Mouse (Mus musculus): ENCODE measurements around the gene Tifab. TPM values are rescaled to one million over a fixed set of nuclear protein-coding genes. Genes with fewer than 3 reads are reported as not detected.

Tifab gene
- polyA plus RNA-seq, 1 experiment: not detected

DNA sequence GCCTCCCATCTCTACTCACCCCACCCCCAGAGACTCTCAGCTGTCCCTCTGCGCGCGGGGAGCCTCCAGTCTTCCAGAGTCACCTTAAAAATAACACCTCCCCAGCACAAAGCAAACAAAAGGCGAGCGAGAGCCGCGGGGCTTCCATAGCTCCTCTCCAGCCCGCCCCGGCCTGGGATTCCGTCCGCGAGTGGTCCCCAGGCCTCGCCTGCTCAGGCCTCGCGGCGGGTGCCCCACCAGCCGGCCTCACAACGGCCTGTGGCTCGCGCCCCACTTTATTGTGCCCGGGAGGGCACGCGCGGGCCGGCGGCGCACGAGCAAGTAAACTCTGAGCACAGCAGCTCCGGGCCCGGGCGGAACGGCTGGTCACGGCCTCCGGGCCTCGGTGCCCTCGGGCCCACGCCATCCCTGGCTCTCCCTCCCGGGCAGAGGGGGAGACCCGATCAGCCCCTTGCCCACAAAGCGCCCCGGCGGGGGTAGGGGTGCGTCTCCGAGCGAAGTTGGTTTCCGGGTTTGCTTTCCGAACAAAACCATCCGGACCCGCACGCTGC lies 44.0 kb downstream of the Tifab start:
- no peak for TF ChIP-seq USF1 (IDR thresholded peaks at IDR 0.05; ENCODE audit: low read depth)
- TF ChIP-seq MYOG (IDR thresholded peaks at IDR 0.05; ENCODE audit: control insufficient read depth, extremely low read depth, insufficient read length): no peak
- no peak for TF ChIP-seq FOSL1 (IDR thresholded peaks at IDR 0.05; ENCODE audit: insufficient read depth, low read length, poor library complexity, severe bottlenecking)
- no peak for TF ChIP-seq CTCF (IDR thresholded peaks at IDR 0.05; ENCODE audit: control insufficient read depth, insufficient read depth, insufficient read length)
- no peak for TF ChIP-seq MYOD1 (IDR thresholded peaks at IDR 0.05; ENCODE audit: control insufficient read depth, insufficient read length, low read depth)
- TF ChIP-seq CEBPB (IDR thresholded peaks at IDR 0.05; ENCODE audit: low read depth): no peak
- no peak for TF ChIP-seq MAX (IDR thresholded peaks at IDR 0.05)
- peaks cover 47% of the 10 kb centered on the region for H3K79me3 ChIP-seq (ENCODE audit: low read depth)
- peaks cover 20% of the 10 kb centered on the region for H3K36me3 ChIP-seq (ENCODE audit: control insufficient read depth, insufficient read depth)
- no peaks in the 10 kb centered on the region for H3K27me3 ChIP-seq (ENCODE audit: control insufficient read depth, insufficient read depth, insufficient read length)
- peak overlapping the region; percentile 83 for H3K4me3 ChIP-seq (ENCODE audit: insufficient read depth, poor library complexity, severe bottlenecking)
- peak overlapping the region; percentile 90 for H3ac ChIP-seq (ENCODE audit: control insufficient read depth, insufficient read length, low read depth)
- H3K79me2 ChIP-seq (ENCODE audit: control insufficient read depth, insufficient read depth): peaks cover 59% of the 10 kb centered on the region

DNA sequence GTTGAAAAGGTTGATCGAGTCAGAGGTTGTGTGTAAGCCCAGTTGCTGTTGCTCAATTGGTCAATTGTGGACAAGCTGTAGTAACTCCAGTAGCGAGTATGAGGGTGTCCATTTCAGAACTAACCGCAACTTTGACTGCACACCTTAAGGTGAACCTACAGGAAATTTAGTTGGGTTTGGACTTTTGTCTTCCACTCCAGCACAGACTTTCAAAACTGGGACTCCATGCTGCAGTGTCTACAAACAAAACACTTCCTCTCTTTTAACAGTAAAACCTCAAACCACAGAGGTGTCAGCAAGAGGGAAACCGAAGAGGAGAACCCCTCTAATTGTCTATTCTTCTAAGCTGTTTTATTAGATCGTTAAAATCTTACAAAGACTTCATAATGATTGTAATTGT lies 44.7 kb downstream of the Tifab start:
- Histone ChIP-seq H3K27me3 (ENCODE audit: control insufficient read depth, insufficient read depth, insufficient read length) (no peaks in the 10 kb centered on the region), H3ac (ENCODE audit: control insufficient read depth, insufficient read length, low read depth) (no peak overlapping the region), H3K79me2 (ENCODE audit: control insufficient read depth, insufficient read depth) (peaks cover 66% of the 10 kb centered on the region), H3K36me3 (ENCODE audit: control insufficient read depth, insufficient read depth) (peaks cover 21% of the 10 kb centered on the region), H3K4me3 (ENCODE audit: insufficient read depth, poor library complexity, severe bottlenecking) (peak overlapping the region; percentile 83), H3K79me3 (ENCODE audit: low read depth) (peaks cover 51% of the 10 kb centered on the region)
- no peak for TF ChIP-seq CTCF (IDR thresholded peaks at IDR 0.05; ENCODE audit: control insufficient read depth, insufficient read depth, insufficient read length)
- TF ChIP-seq CEBPB (IDR thresholded peaks at IDR 0.05; ENCODE audit: low read depth): no peak
- no peak for TF ChIP-seq USF1 (IDR thresholded peaks at IDR 0.05; ENCODE audit: low read depth)
- TF ChIP-seq FOSL1 (IDR thresholded peaks at IDR 0.05; ENCODE audit: insufficient read depth, low read length, poor library complexity, severe bottlenecking): no peak
- TF ChIP-seq MYOD1 (IDR thresholded peaks at IDR 0.05; ENCODE audit: control insufficient read depth, insufficient read length, low read depth): no peak
- no peak for TF ChIP-seq MYOG (IDR thresholded peaks at IDR 0.05; ENCODE audit: control insufficient read depth, extremely low read depth, insufficient read length)
- TF ChIP-seq MAX (IDR thresholded peaks at IDR 0.05): no peak

DNA sequence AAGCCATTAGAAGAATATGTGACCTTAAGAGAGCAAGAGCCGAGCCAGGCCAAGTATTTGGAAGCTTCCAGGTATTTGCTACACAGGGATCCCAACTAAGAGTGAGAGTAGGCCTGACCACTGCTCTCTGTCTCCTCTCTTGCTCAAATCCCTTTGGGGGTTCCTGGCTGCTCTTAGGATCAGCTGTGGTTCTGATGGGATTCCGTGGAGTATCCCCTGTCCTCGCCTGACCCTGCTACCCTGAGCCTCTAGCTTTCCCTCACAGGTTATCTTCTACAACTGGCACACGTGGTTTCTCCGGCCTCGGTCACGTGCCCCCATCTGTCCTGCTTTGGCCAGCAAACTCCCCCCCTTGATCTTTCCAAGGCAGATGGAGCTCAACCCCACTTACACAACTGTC lies 45.7 kb downstream of the Tifab start:
- H3K79me3 ChIP-seq (ENCODE audit: low read depth): peaks cover 61% of the 10 kb centered on the region
- peaks cover 32% of the 10 kb centered on the region for H3K36me3 ChIP-seq (ENCODE audit: control insufficient read depth, insufficient read depth)
- no peaks in the 10 kb centered on the region for H3K27me3 ChIP-seq (ENCODE audit: control insufficient read depth, insufficient read depth, insufficient read length)
- peaks cover 77% of the 10 kb centered on the region for H3K79me2 ChIP-seq (ENCODE audit: control insufficient read depth, insufficient read depth)
- H3ac ChIP-seq (ENCODE audit: control insufficient read depth, insufficient read length, low read depth): no peak overlapping the region
- TF ChIP-seq FOSL1 (IDR thresholded peaks at IDR 0.05; ENCODE audit: insufficient read depth, low read length, poor library complexity, severe bottlenecking) (no peak), CTCF (IDR thresholded peaks at IDR 0.05; ENCODE audit: control insufficient read depth, insufficient read depth, insufficient read length) (no peak), USF1 (IDR thresholded peaks at IDR 0.05; ENCODE audit: low read depth) (no peak), MYOD1 (IDR thresholded peaks at IDR 0.05; ENCODE audit: control insufficient read depth, insufficient read length, low read depth) (no peak), MAX (IDR thresholded peaks at IDR 0.05) (no peak)
- H3K4me3 ChIP-seq (ENCODE audit: insufficient read depth, poor library complexity, severe bottlenecking): no peak overlapping the region

DNA sequence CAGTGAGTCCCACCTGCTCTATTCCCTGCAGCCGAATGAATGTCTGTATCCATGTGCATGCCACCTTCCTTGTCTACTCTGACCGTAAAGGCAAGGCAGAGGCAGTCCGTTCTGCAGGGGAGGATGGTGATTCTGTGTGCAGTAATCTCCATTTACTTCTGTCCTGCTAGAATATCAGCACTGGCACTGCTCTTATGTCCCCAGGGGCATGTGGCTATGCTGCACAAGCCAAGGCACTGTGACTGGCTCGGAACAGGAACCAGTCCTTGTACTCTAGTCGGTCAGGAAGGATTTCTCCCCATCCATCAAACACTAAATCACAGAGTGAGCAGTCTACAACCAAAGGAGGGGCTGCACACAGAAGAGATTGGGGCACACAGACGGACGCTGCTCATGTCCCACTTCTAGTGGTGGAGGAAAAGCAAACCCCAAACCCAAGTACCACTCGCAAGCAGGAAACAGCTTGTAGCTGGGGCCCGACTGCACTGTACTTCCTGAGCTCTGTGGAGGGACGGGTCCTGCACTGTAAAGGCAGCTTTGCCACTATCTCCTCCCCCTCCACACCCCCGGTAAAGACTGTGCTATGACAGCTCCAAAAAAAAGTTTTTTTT lies 46.3 kb downstream of the Tifab start:
- no peak overlapping the region for H3K4me3 ChIP-seq (ENCODE audit: insufficient read depth, poor library complexity, severe bottlenecking)
- no peak for TF ChIP-seq FOSL1 (IDR thresholded peaks at IDR 0.05; ENCODE audit: insufficient read depth, low read length, poor library complexity, severe bottlenecking)
- TF ChIP-seq CEBPB (IDR thresholded peaks at IDR 0.05; ENCODE audit: low read depth): no peak
- TF ChIP-seq MYOG (IDR thresholded peaks at IDR 0.05; ENCODE audit: control insufficient read depth, extremely low read depth, insufficient read length): no peak
- no peak for TF ChIP-seq MYOD1 (IDR thresholded peaks at IDR 0.05; ENCODE audit: control insufficient read depth, insufficient read length, low read depth)
- no peak for TF ChIP-seq MAX (IDR thresholded peaks at IDR 0.05)
- no peak for TF ChIP-seq CTCF (IDR thresholded peaks at IDR 0.05; ENCODE audit: control insufficient read depth, insufficient read depth, insufficient read length)
- no peak for TF ChIP-seq USF1 (IDR thresholded peaks at IDR 0.05; ENCODE audit: low read depth)

DNA sequence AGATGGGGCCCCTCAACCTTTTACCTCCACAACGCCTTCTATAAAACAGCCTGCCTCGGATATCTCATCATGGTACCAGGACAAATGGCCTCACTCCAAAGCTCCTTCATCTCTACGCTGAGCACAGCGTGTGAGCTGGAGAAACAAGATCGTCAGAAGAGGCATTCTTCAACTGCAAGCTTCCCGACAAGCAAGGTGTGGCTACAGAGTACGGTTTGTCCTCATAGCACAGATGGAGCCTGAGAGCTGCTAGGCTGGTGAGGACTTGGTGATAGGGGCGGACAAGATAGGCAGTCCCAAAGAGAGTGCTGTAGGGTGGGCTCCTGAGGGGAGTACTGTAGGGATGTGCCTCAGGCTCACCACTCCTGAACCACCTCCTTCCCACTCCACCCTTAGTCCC lies 48.1 kb downstream of the Tifab start:
- Histone ChIP-seq H3ac (ENCODE audit: control insufficient read depth, insufficient read length, low read depth) (no peak overlapping the region), H3K36me3 (ENCODE audit: control insufficient read depth, insufficient read depth) (peaks cover 45% of the 10 kb centered on the region), H3K79me2 (ENCODE audit: control insufficient read depth, insufficient read depth) (peaks cover 96% of the 10 kb centered on the region), H3K27me3 (ENCODE audit: control insufficient read depth, insufficient read depth, insufficient read length) (no peaks in the 10 kb centered on the region), H3K4me3 (ENCODE audit: insufficient read depth, poor library complexity, severe bottlenecking) (no peak overlapping the region), H3K79me3 (ENCODE audit: low read depth) (peaks cover 63% of the 10 kb centered on the region)
- TF ChIP-seq CEBPB (IDR thresholded peaks at IDR 0.05; ENCODE audit: low read depth) (no peak), MYOG (IDR thresholded peaks at IDR 0.05; ENCODE audit: control insufficient read depth, extremely low read depth, insufficient read length) (no peak), MYOD1 (IDR thresholded peaks at IDR 0.05; ENCODE audit: control insufficient read depth, insufficient read length, low read depth) (no peak), CTCF (IDR thresholded peaks at IDR 0.05; ENCODE audit: control insufficient read depth, insufficient read depth, insufficient read length) (no peak), USF1 (IDR thresholded peaks at IDR 0.05; ENCODE audit: low read depth) (no peak), MAX (IDR thresholded peaks at IDR 0.05) (no peak), FOSL1 (IDR thresholded peaks at IDR 0.05; ENCODE audit: insufficient read depth, low read length, poor library complexity, severe bottlenecking) (no peak)

More for the DNA sequence above, 46.3 kb downstream of the Tifab start:
- no peaks in the 10 kb centered on the region for H3K27me3 ChIP-seq (ENCODE audit: control insufficient read depth, insufficient read depth, insufficient read length)
- H3K79me3 ChIP-seq (ENCODE audit: low read depth): peaks cover 62% of the 10 kb centered on the region
- H3K79me2 ChIP-seq (ENCODE audit: control insufficient read depth, insufficient read depth): peaks cover 82% of the 10 kb centered on the region
- H3K36me3 ChIP-seq (ENCODE audit: control insufficient read depth, insufficient read depth): peaks cover 37% of the 10 kb centered on the region
- no peak overlapping the region for H3ac ChIP-seq (ENCODE audit: control insufficient read depth, insufficient read length, low read depth)
